Mouse (Mus musculus): Measurements from ENCODE around the gene Igf2. TPM values are rescaled to one million over a fixed set of nuclear protein-coding genes. Genes with fewer than 3 reads are reported as not detected.

Gene Igf2
- polyA plus RNA-seq, 2 experiments = 1,504 to 4,240 TPM

- peak; percentile 81 for DNase-seq (ENCODE audit: low spot score)
- Histone ChIP-seq H3K27me3 (ENCODE audit: control insufficient read depth, insufficient read depth, low read length) (no peaks in the 10 kb centered on the region), H3K36me3 (ENCODE audit: control insufficient read depth, insufficient read depth, low read length) (no peaks in the 10 kb centered on the region), H3K4me3 (replicated peaks; ENCODE audit: low read length) (no peak overlapping the region), H3K9ac (ENCODE audit: low read depth, low read length, severe bottlenecking) (peak overlapping the region; percentile 18; the same call in 1 of the 2 replicates), H3K9me3 (ENCODE audit: control insufficient read depth, low read length) (no peaks in the 10 kb centered on the region), H3K4me2 (replicated peaks; ENCODE audit: low read depth, low read length, severe bottlenecking) (peak overlapping the region; percentile 29), H3K27ac (replicated peaks; ENCODE audit: low read depth, low read length) (peak overlapping the region; percentile 67), H3K4me1 (ENCODE audit: control insufficient read depth, insufficient read depth, low read length) (peaks cover 24% of the 10 kb centered on the region)
- WGBS = 0% methylated on average over 12 of the region's 12 CpGs
- no peak for TF ChIP-seq POLR2A (IDR thresholded peaks at IDR 0.05; ENCODE audit: borderline replicate concordance, extremely low read depth, insufficient read depth, insufficient read length)
- peak; percentile 86 for ATAC-seq (ENCODE audit: low FRiP score, low read depth)
Observed at GRCm38 (mm10) chr7:142610627-142611406, 55.8 kb downstream of the Igf2 start.

GRCm38 (mm10) chr7:142600921-142601320, 65.7 kb downstream of the Igf2 start:
- no peaks in the 10 kb centered on the region for H3K36me3 ChIP-seq (ENCODE audit: control insufficient read depth, insufficient read depth, low read length)
- no peak for TF ChIP-seq POLR2A (IDR thresholded peaks at IDR 0.05; ENCODE audit: borderline replicate concordance, extremely low read depth, insufficient read depth, insufficient read length)
- no peaks in the 10 kb centered on the region for H3K27me3 ChIP-seq (ENCODE audit: control insufficient read depth, insufficient read depth, low read length)
- H3K4me3 ChIP-seq (replicated peaks; ENCODE audit: low read length) = no peak overlapping the region
- no peak overlapping the region for H3K27ac ChIP-seq (replicated peaks; ENCODE audit: low read depth, low read length)
- no peak overlapping the region for H3K4me2 ChIP-seq (replicated peaks; ENCODE audit: low read depth, low read length, severe bottlenecking)
- no peaks in the 10 kb centered on the region for H3K9me3 ChIP-seq (ENCODE audit: control insufficient read depth, low read length)
- H3K4me1 ChIP-seq (ENCODE audit: control insufficient read depth, insufficient read depth, low read length) = peaks cover 28% of the 10 kb centered on the region
- WGBS = 87% methylated on average over 2 of the region's 2 CpGs
- DNase-seq (ENCODE audit: low spot score) (no peak), ATAC-seq (ENCODE audit: low FRiP score, low read depth) (peak; percentile 17; the same call in 1 of the 2 replicates)
- H3K9ac ChIP-seq (ENCODE audit: low read depth, low read length, severe bottlenecking) = no peak overlapping the region

MicroRNAs within 50 kb of the gene (microRNA counts, 519-probe panel; counts per million panel counts)
- microRNA mmu-miR-483 = 2,669 counts per million, percentile 47 among the panel's probes with 10 or more counts

Small RNA genes lying within 50 kb of the gene (microRNA-seq; reads per million reads assigned to microRNA genes)
- gene Mir483 = 3,350 reads per million, percentile 84 among the genes with 10 or more reads in this experiment

Other genes starting within 250 kb of the Igf2 start
- 4.9 and 7.3 TPM in 2 replicates for gene Syt8, start 232.0 kb downstream of the Igf2 start, polyA plus RNA-seq (2012; rRNA removed)
- 1.5 and 2.0 TPM in 2 replicates for gene Syt8, start 232.0 kb downstream of the Igf2 start, polyA plus RNA-seq (2014; fragmentation: Nextera tagmentation; extraction: Ambion mirVana)
- gene Tnni2, start 225.0 kb downstream of the Igf2 start, polyA plus RNA-seq (2012; rRNA removed) = 60.8 and 156 TPM in 2 replicates
- 76.8 and 134 TPM in 2 replicates for gene Tnni2, start 225.0 kb downstream of the Igf2 start, polyA plus RNA-seq (2014; fragmentation: Nextera tagmentation; extraction: Ambion mirVana)
- 102 TPM in 2 replicates for gene Lsp1, start 206.0 kb downstream of the Igf2 start, polyA plus RNA-seq (2012; rRNA removed)
- gene Lsp1, start 206.0 kb downstream of the Igf2 start, polyA plus RNA-seq (2014; fragmentation: Nextera tagmentation; extraction: Ambion mirVana) = 45.8 and 48.0 TPM in 2 replicates
- 42.5 and 114 TPM in 2 replicates for gene Tnnt3, start 168.0 kb downstream of the Igf2 start, polyA plus RNA-seq (2012; rRNA removed)
- 101 and 183 TPM in 2 replicates for gene Tnnt3, start 168.0 kb downstream of the Igf2 start, polyA plus RNA-seq (2014; fragmentation: Nextera tagmentation; extraction: Ambion mirVana)
- 94.6 and 97.2 TPM in 2 replicates for gene Mrpl23, start 134.1 kb downstream of the Igf2 start, polyA plus RNA-seq (2012; rRNA removed)
- gene Mrpl23, start 134.1 kb downstream of the Igf2 start, polyA plus RNA-seq (2014; fragmentation: Nextera tagmentation; extraction: Ambion mirVana) = 30.0 and 40.8 TPM in 2 replicates
- gene Gm49394, start 3.1 kb upstream of the Igf2 start, polyA plus RNA-seq (2012; rRNA removed) = 1.4 and 2.8 TPM in 2 replicates
- gene Gm49394, start 3.1 kb upstream of the Igf2 start, polyA plus RNA-seq (2014; fragmentation: Nextera tagmentation; extraction: Ambion mirVana) = 0.19 and 0.41 TPM in 2 replicates
- gene Ins2, start 76.6 kb upstream of the Igf2 start, polyA plus RNA-seq (2012; rRNA removed) = not detected in 2 replicates
- not detected in 2 replicates for gene Ins2, start 76.6 kb upstream of the Igf2 start, polyA plus RNA-seq (2014; fragmentation: Nextera tagmentation; extraction: Ambion mirVana)